Mouse (Mus musculus) heart, adult 2 months (tissue): ENCODE data around the gene Zfp64.
"Not testable (repeated sequence)": the region's sequence is repeated elsewhere in the genome, so short reads cannot be mapped to it uniquely, and the experiment has no call there.

Experiments
- CTCF ChIP-seq: fragments of 200-600 bp; IDR thresholded peaks from 2 replicates; pipeline ENCODE4 v1.8.1; 2022; ENCODE audit warnings: antibody characterized with exemption, mild to moderate bottlenecking, moderate library complexity
- EP300 ChIP-seq: fragments of 200-500 bp; IDR thresholded peaks from 2 replicates; pipeline ENCODE4 v1.6.1; 2011; ENCODE audit warnings: low read depth, low read length, control low read depth; ENCODE audit not compliant: insufficient read depth
- POLR2A ChIP-seq: fragments of 200-500 bp; IDR thresholded peaks from 2 replicates; pipeline ENCODE4 v1.6.1; 2011; ENCODE audit warnings: mild to moderate bottlenecking, low read depth, low read length, control low read depth; ENCODE audit not compliant: insufficient read depth

DNA sequence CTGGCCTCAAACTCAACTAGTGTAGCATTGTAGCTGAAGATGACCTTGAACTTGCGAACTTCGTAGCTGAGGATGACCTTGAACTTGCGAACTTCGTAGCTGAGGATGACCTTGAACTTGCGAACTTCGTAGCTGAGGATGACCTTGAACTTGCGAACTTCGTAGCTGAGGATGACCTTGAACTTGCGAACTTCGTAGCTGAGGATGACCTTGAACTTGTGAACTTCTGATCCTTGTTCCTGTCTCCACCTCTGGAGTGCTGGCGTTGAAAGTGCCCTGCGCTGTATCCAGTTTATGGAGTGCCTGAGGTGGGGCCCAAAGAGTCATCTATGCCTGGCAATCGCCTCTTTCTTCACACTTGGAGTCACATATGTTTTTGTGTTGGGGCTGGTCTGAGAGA, 101.5 kb downstream of the Zfp64 start:
- TF ChIP-seq CTCF, POLR2A, EP300: not testable (repeated sequence)
